Mouse (Mus musculus) gastrocnemius, postnatal 4 days (tissue): ENCODE data around the gene Pcgf2. TPM values are rescaled to one million over a fixed set of nuclear protein-coding genes. Genes with fewer than 3 reads are reported as not detected.
"Not testable (repeated sequence)": the region's sequence is repeated elsewhere in the genome, so short reads cannot be mapped to it uniquely, and the experiment has no call there.

Experiments used
- DNase-seq, 2 experiments: peaks; one replicate each; pipeline ENCODE4 v3.0.0; 2021 to 2022; ENCODE audit warnings: low spot score in 2 of 2, mixed read lengths in 2 of 2
- total RNA-seq, 2 experiments: library from RNA; stranded (reverse); gene quantifications; 2 replicates each; pipeline ENCODE4 v1.2.3; 2021

Gene Pcgf2
- total RNA-seq, 2 experiments from 2014 or later = 27.3 to 33.0 TPM

DNA sequence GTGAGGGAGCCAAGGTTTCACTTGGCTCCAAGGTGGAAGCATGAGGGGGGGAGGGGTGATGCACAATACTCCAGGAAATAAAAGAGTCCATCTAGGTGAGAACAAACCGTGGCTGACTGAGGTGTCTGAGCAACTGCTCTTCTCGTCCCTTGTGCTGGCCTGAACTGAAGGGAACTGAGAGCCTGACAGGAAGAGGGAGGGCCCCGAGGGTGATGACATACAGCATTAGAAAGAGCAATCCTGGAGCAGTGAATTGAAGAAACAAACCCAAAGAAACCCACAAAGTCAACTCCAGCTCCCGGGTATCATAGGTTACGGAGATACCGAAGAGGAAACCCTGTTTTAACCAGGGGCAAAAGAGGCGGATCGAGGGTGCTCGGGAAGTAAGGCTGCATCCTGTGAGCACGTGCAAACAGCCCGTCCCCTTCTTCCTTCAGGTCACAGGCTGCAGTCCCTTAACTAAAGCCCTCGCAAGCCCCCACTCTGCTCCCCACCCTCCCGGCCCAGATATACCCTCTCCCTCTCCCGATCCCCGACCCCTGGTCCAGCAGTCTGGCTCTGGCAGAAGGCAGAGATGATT is 18.1 kb upstream of the Pcgf2 start:
- no peak for DNase-seq

DNA sequence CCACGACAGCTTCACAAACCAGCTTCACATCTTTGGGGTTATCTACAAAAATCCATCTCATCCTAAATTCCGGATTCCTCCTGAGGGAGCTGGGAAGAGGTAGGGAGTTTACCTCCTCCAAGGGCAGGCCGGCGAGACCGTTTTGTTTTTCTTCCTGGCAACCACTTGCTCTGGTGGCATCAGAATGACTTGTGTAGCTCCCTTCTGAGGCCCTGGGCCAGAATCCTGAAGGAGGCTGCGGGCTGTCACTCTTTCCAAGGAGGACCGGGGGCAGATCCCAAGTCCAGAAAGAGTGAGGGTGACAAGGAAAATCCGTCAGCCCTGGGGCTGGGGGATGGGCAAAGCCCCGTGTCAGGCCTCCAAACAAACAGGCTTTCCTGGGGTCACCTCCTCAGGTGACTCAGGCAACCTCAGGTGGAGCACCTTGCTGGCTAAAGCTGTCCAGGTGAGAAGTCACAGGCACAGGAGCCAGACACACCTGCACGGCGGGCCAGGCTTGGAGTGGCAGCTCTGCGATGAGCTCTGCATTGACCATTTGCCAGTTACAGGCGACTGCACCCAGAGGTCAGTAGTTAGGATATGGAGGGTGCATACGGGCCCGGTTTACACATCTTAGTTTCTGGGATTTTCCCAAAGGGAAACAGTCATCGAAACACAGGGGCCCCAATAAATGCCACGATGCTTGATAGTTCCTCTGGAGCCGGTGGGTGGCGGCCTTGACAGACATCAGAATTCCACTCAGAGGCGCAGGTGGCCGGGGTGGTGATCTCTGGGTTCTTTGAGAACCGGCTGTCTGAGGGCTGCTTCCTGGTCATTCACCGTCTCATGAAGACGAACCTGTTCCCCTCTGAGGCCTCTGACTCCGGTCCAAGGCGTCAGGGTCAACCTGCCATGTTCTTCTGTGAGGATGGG is 17.3 kb upstream of the Pcgf2 start:
- DNase-seq = no peak

DNA sequence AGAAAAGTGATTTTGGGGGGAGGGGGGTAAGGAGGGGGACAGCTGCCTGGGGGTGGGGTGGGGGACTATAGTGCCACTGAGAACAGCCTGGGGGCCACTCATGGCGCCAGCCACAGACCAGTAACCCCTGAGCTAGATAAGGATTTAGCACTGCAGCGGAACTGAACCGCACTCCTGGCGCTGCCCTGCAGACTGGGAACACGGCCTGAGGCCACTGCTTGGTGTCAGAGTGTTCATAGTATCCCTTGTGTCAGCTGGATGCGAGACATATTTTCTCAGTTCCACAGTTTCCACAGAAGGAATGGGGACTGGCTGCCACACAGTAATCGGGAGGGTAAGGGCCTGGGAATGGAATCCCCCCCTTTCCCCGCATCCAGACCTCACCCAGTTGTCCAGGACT is 15.7 kb upstream of the Pcgf2 start:
- DNase-seq = no peak

DNA sequence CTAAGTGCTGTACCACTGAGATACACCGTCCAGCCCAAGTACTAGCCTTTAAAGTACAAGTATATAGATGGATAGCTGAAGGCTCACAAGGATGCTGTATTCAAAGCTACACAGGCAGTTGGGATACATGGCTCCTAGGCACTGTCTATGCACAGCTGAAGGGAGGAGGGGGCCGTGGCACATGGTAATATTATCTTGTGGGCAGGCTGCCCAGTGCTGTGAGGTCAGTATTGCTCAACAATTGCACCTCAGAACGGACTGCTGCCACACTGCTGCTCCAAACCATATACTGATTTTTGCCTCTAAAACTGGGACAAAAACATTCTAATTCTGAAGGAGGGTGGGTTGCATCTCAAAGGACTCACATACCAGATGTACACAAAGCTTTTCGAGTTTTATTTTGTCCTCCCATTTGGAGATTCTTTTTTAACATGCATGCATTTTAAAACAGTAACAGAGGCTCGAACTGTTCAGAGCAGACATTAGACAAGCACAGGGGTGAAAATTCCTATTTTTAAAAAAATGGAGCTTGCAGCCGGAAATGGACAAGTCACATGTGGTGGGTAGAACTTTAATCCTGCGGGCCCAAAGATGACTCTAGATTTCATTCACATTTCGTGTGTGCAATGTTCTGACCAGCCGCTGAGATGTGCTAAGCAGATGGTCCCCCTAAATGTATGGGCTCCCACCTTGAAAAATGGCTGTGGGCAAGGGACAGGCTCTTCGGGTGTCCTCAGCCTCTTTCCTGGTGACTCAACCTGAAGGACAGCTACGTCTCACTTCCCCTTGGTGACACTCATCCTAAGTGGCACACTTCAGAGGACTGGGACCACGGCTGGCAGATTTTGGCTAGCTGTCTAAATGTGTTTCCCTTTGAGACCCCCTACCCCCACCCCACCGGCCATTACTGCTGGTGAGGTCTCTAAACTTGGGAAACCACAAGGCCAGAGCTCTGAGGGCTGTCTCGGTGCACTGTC is 14.8 kb upstream of the Pcgf2 start:
- DNase-seq = no peak

DNA sequence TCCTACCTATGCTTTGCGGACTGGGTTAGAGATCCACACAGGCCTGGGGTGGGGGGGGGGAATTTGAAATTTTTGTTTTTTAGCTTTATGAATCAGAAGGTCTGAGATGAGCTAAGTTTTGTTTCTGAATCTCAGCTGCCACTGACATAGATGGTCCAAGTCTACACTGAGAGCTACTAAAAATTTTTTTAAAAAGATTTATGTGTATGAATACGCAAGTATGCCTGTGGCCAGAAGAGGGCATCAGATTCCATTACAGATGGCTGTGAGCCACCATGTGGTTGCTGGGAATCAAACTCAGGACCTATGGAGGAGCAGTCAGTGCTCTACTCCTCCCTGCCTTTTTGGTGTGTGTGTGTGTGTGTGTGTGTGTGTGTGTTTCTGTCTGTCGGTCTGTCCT is 14.1 kb upstream of the Pcgf2 start:
- no peak for DNase-seq

DNA sequence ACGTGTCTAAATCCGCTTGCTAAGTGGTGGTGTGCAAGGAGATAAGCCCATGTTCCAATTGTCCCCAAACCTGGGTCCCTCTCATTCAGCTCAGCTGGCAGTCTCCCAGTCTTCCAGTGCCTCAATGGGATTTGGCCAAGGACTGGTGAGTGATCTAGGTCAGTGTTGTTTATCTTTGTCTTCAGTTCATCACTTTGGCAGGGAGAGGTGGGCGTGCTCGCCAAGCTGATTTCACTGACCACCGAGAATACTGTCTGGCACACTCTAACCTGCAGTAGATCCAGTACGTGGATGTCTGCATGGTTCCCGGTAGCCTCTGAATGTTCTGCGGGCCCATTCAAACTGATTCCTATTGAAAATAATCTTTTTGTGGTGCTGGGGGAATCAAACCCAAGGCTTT is 13.6 kb upstream of the Pcgf2 start:
- no peak for DNase-seq

DNA sequence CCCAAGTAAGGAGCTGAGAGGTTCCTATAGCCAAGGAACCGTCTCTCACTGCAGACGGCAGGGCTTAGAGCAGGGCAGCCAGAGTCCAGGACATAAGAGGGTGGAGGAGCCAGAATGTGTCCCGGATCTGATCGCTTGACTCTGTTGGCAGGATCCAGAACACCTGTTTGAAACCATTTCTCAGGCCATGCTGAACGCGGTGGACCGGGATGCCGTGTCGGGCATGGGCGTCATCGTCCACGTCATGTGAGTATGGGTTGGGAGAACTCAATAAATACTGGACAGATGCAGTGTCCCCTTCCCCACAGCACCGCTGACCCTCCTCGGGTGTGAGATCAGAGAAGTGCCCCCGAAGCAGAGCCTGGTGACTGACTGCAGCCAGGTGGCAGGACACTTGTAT is 12.0 kb upstream of the Pcgf2 start:
- no peak for DNase-seq

DNA sequence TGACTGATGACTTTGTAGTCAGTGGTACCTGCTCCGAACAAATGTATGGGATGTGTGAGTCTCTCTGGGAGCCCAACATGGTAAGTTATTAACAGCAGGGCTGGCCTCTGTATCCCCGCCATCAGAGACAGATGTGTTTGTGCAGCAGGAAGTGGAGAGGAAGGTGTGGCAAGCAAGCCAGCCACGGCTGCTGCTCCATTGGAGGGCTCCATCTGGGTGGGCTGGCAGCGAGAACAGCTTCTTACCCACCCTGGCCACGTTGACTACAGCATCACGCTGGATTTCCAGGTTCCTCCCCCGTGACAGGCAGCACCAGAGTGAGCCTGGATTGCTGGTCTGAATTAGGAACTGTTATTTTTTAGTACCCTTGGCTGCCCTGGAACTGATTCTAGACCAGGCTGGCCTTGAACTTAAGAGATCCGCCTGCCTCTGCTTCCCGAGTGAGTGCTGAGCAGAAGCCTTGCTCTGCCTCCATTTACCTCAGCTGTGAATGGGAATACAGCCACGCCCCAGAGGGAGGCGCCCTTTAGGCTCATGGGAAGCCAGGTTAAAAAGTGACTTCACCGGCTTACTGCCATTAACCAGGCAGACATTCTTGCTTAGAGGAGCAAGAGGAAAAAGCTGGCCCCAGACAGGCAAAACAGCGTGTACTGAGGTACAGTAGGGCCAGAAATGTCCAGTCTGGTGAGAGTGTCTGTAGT is 11.1 kb upstream of the Pcgf2 start:
- no peak for DNase-seq

DNA sequence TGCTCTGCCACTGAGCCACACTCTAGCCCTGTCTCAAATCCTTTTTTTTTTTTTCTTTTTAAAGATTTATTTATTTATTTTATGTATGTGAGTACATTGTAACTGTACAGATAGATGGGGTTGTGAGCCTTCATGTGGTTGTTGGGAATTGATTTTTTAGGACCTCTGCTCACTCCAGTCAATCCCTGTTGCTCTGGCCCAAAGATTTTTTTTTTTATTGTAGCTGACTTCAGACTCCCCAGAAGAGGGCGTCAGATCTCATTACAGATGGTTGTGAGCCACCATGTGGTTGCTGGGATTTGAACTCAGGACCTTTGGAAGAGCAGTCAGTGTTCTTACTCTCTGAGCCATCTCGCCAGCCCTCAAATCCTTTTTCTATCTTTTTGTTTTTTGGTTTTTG is 9.8 kb upstream of the Pcgf2 start:
- DNase-seq = not testable (repeated sequence)

DNA sequence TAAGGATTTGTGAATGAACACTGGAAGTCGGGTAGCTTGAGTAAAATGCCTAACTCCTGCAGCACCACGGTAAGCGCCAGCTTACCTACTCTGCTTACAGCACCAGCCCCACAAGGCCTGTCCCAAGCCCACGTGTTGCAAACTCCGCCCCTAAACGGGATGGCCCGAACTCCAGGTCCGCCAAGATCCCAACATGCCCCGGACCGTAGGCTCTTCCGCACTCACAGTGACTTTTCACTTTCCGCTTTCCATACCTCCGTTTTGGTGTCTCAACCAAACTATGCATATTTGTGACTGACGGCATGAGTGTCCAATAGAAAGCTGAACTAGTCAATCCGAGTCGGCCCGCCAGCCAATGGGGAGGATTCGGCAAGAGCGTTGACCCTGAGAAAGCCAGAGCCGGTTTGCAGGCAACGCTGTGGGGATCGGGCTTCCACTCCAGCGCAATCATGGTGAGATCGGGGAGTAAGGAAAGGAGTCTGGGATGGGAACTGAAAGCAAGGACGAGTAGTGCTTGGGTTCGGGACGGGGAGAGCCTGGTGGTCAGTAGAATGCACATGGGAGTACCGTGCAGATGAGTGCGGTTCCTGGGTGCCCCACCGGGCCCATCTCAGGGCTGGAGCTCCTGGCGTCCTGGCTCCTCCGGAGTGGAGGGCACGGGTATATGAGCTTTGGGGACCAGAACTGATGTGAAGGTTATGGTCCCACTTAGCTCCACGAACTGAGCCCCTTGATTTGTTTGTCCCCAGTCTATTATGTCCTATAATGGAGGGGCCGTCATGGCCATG is 2.9 kb upstream of the Pcgf2 start, which contains the start of gene Psmb3:
Gene Psmb3 (plus strand): TSS at position 361 of the 788 bp plus-strand sequence.
- peak; percentile 91 to 99 for DNase-seq

DNA sequence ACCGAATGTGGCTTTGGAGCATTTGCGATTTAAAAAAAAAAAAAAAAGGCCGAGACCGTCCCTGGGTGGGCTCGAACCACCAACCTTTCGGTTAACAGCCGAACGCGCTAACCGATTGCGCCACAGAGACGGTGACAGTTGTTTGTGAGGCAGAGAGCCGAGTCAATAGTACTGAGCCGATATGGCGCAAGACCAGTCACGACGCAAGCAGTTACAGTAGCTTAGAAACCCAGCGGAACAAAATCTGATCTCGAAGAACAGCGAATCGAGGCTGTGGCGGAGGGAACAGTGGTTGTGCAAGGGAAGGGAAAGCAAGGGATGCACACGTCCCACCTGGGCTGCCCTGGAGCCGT is 2.1 kb upstream of the Pcgf2 start:
- DNase-seq = peak; percentile 80 to 88

DNA sequence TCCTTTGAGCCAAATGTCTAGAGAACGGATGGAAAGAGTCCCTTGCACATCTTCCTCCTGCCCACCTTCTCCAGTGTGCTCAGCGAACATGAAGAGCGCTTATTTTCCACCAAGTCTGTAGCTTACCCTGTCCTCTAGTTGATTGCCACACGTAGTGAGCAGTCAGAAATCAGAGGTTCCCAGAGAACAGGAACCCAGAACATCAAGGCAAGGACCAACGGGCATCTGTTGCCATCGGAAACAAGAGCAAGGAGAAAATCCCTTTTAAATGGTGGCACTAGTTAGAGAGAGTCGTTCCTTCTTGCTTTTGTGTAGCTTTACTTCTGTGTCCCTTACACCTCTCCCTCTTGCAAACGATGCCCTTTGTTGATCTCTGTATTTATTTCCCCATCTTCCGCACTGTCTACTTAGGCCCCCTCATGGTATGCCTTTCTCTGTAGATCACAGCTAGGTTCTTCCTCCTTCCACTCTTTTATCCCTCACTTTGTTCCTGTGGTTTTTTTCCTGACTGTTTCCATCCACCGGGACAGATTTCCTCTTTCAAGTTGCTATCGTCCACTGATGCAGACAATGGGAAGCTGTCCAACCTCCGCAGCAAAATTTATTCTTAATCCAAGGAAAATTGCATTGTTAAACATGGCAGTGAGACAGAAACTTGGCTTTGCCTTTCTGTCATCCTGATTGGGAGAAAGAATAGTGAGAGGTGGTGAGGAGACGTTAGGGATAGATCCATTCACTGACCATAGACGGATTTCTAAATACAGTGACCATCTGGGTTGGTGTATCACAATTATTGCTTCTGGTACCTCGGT is 1.5 kb upstream of the Pcgf2 start:
- no peak for DNase-seq

DNA sequence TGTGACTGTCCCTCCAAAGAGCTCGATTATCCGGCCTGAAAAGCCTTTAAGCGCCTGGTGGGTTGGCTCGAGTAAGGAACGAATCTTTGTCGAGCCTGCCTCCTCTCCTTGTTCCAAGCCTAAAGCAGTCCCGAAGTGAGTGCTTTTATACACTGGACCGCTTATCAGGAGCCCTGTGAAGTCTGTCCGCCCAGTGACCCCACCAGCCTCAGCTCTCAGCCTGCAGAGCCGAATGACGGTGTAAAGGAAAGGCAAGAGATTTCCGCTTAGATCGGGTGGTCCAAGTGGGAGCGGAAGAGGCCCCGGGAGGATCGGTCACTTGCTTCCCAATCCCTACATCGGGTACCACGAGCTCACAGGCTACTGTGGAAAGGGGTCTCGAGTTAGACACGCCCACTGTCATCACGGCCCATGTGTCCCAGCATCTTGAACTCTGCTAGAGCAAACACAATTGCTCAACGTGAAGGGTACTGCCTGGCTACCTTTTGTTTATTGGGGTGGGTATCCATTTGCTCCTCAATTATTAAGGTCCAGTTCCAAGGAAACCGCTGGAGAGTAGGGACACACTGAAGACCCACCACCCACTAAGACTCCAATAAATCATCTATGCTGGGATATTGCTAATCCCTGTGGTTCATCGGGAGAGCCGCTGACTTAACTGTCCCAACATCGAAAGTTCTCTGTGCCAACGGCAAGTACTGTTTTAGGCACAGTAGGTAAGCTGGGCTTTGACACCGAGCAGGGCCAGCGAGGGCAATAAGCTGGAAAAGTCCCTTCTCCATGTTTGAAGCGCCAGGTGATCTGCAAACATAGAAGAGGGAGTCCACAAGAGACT is 666 bp upstream of the Pcgf2 start:
- DNase-seq = peak in 1 of 2 experiments; percentile 38

DNA sequence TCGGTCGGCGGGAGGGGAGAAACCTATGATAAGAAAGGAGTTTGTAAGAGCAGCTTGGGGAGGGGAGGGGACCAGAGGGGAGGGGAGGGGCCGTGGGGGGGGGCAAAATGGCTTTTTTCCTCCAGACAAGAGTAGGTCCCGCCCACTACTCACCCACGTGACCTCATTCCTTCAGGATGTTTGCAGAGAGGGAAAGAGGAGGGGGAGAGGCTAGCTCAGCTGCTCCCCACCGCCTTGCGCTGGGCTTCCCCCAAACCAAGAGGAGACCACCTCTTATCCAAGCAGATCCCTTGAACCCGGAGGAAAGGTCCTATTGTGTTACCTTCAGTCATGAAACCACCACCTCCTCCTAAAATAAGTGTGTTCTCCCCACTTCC is 683 bp downstream of the Pcgf2 start:
- DNase-seq = peak; percentile 69 to 89

DNA sequence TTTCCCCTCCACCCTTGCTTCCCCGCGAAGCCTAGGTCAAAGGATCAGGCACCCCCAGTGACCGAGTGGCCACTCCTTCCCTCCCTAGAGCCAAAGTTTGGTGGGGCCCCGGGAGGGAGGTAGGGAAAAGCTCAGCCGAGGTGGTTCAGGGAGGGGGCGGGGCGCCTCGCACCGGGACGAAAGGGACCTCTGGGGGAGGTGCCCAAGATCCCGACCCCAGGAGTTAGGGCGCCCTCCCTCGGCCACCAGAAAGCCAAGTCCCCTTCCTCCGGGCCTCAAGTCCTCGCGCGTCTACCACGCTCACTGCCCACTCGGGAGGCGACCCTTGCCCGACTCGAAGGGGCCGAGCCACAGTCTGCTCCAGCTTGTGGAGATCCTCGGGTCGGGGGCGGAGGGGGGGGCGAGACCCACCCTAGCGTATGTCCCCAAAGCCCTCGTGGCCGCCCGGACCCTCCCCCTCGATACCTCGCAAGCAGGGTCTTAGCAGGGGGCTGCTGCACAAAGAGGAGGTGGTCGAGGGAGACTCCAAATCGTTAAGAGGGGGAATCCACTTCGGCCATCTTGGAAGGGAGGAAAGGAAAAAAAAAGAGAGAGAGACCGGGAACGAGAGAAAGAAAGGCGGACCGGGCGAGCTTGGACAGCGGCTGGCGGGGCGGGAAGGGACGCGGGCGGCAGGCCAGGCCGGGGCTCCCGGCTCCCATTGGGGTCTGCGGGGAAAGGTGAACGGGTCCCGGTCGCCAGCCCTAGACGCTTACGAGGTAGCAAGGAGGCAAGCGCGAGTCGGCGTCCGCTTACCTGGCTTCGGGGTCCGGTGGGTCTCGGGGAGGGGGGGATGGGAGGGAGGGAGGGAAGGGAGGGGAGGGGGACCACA is 1.3 kb downstream of the Pcgf2 start:
- peak; percentile 79 to 88 for DNase-seq

DNA sequence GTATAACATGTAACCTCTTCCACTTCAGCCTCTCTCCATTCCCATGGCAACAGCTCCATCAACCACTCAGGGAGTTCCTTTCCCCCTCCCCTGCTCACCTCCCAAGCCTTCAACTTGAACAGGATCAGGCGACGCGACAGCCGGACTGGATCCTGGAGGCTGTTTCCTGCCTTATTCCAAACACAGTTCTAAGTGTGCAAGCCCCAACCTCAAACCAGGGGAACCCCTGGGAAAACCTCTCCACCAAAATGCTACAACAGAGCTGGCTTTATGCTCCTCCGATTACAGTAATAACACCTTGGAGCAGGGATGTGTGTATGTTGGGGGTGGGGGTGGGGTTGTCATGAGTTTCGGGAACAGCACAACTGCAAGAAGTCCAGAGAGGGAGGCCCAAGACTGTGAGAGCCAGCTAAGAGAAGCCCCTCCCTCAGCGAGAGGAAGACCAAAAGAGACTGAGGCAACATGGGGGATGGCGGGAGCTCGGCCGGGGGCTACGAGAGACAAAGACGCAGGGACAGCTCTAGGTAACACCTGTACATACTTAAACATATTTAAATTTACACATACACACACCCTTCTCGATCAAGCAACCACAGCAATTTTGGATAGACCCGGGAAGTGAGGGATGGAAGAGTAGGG is 2.3 kb downstream of the Pcgf2 start:
- DNase-seq = no peak
